Mouse (Mus musculus) lung, adult 2 months (tissue): ENCODE results near the gene Zfp536. TPM values are rescaled to one million over a fixed set of nuclear protein-coding genes. Genes with fewer than 3 reads are reported as not detected.
A peak's percentile ranks its signal among the peaks of the same experiment; 100 is the strongest.

Experiments used
- DNase-seq: peaks from one replicate; pipeline ENCODE4 v3.0.0; 2022
- H3K4me1 ChIP-seq: fragments of 200-500 bp; 2 replicates; pipeline ENCODE4 v1.6.1; 2011; ENCODE audit warnings: low read length; ENCODE audit not compliant: control insufficient read depth, insufficient read depth
- H3K4me3 ChIP-seq: fragments of 200-500 bp; replicated peaks from 2 replicates; pipeline ENCODE3; 2011; ENCODE audit warnings: low read depth, mild to moderate bottlenecking, control low read depth, low read length; ENCODE audit errors: extremely low read depth
- CTCF ChIP-seq: fragments of 200-500 bp; IDR thresholded peaks from 2 replicates; pipeline ENCODE4 v1.5.1; 2011; ENCODE audit warnings: mild to moderate bottlenecking, low read length, control low read depth; ENCODE audit not compliant: insufficient read depth
- POLR2A ChIP-seq: fragments of 200-500 bp; IDR thresholded peaks from 2 replicates; pipeline ENCODE4 v1.6.1; 2011; ENCODE audit warnings: low read depth, mild to moderate bottlenecking, control low read depth, low read length, borderline replicate concordance; ENCODE audit errors: extremely low read depth
- WGBS: fragments of 180-500 bp; shearing (Covaris S2); methylation state at CpG from one replicate; pipeline ENCODE4 v1.1.7; 2018; 5-methylcytosine and 5-hydroxymethylcytosine counted together
- polyA plus RNA-seq: library from polyadenylated mRNA; depleted of rRNA; stranded (reverse); fragments of >200 nt; gene quantifications from 2 replicates; pipeline ENCODE4 v1.2.3, GENCODE M21; 2012

The Zfp536 gene
- polyA plus RNA-seq, 1 experiment: 0.43 TPM

DNA sequence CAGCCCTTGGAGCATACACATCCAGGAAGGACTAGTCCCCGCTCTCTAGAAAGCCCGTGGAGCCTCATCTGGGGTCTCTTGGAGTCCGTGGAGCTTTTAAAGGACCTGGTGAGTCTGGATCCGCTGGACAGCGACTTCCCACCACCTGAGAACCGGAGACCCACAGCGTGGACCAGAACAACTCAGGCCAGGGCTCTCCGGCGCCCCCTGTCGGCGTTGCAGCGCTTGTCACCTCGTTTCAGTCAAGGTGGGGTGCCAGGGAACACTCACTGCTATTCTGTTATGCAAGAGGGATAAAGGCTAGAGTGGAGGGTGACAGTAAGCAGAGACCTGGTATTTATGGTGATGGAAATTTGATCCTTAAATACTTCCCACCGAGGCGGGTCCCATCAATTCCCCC, 2.1 kb upstream of the Zfp536 start:
- DNase-seq: peak; percentile 45
- H3K4me3 ChIP-seq: no peak overlapping the region
- 4% methylated on average over 15 of the region's 15 CpGs for WGBS
- TF ChIP-seq CTCF (peak; percentile 69), POLR2A (no peak)
- no peaks in the 10 kb centered on the region for H3K4me1 ChIP-seq

DNA sequence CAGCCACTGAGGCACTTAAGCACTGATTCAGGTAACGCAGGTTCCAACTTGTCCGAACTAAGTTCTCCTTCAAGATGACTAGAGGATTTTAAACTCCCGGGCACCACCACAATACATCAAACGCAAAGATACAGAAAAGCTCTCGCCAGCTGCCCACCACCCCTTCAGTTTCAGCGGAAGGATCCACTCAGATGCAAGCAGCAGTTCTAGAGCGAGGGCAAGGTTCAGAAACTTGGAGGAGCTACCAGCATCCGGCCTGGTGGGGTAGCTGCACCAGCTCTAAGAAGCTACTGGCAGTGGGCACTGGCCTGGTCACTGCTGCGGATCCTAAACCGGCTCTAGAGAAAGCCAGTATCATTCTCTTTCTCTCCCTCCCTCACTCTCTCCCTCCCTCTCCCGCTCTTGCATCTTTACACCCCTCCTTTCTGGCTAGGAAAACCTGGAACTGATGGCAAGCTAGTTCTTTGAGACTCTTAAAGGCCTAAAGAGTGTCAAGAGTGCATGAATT, 1.1 kb upstream of the Zfp536 start:
- Histone ChIP-seq H3K4me1 (peaks cover 2% of the 10 kb centered on the region; the same call in 1 of the 2 replicates), H3K4me3 (no peak overlapping the region)
- DNase-seq: no peak
- WGBS: 50% methylated on average over 11 of the region's 11 CpGs
- TF ChIP-seq POLR2A (no peak), CTCF (no peak)

DNA sequence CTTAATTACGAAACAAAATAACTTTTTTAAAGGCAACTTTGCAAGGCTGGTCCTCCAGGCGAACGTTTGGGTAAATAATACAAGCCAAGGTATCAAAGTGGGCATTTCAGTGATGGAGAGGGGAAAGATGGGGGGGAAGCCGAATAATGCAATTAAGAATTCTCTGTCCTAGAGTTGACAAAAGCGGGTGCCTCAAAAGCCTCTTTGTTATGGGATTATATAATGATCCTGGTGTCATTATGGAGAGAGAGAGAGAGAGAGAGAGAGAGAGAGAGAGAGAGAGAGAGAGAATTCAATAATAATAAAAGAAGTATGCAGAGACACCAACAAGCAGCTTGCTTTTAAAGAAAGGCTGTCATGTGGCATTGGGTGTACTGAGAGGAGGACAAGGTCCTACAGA, 465 bp upstream of the Zfp536 start:
- WGBS: 35% methylated on average over 5 of the region's 5 CpGs

DNA sequence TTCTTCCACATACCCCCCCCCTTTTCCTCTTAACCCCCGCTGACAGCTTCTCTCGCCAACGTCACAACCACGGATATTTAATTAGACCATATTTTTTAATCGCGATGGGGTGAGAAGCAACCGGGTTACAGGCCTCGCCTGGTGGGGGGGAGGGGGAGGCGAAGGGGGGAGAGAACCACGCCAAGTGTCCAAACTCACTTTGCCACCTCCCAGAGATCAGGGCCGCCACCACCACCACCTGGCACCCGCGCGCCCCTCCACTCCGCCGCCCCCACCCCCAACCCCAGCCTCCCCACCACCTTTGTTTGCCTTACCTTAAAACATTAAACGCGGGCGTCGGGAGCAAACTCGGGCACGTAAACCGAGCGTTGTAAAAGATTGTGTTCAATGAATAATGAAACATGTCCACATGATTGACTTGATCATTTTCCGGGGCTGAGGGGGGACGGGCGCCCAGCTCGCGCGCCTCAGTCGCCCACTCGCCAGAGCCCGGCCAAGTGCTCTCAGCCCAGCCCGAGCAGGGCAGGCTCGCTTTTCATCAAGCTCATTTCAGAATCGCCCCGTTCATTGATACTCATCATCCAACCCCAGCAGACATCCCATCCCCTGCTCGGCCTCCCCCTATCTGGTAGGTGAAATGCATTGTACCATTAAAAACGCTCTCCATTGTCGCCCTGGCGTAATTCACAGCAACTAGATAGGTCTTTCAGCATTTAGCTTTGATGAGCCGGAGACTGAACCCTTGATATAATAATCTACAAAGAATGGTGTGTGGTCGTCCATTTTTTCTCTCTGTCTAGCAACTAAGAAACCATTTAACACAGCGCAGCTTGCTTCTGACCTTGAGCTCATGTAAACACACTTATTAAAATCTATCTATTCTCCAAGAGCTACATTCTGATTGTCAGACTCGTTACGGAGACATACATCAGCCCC, 797 bp downstream of the Zfp536 start:
- no peak overlapping the region for H3K4me3 ChIP-seq
- WGBS: 2% methylated on average over 46 of the region's 46 CpGs
- peaks cover 2% of the 10 kb centered on the region; the same call in 1 of the 2 replicates for H3K4me1 ChIP-seq
- TF ChIP-seq CTCF (no peak), POLR2A (no peak)
- no peak for DNase-seq

More for the DNA sequence above, 465 bp upstream of the Zfp536 start:
- Histone ChIP-seq H3K4me1 (peaks cover 2% of the 10 kb centered on the region; the same call in 1 of the 2 replicates), H3K4me3 (no peak overlapping the region)
- TF ChIP-seq CTCF (no peak), POLR2A (no peak)
- no peak for DNase-seq

DNA sequence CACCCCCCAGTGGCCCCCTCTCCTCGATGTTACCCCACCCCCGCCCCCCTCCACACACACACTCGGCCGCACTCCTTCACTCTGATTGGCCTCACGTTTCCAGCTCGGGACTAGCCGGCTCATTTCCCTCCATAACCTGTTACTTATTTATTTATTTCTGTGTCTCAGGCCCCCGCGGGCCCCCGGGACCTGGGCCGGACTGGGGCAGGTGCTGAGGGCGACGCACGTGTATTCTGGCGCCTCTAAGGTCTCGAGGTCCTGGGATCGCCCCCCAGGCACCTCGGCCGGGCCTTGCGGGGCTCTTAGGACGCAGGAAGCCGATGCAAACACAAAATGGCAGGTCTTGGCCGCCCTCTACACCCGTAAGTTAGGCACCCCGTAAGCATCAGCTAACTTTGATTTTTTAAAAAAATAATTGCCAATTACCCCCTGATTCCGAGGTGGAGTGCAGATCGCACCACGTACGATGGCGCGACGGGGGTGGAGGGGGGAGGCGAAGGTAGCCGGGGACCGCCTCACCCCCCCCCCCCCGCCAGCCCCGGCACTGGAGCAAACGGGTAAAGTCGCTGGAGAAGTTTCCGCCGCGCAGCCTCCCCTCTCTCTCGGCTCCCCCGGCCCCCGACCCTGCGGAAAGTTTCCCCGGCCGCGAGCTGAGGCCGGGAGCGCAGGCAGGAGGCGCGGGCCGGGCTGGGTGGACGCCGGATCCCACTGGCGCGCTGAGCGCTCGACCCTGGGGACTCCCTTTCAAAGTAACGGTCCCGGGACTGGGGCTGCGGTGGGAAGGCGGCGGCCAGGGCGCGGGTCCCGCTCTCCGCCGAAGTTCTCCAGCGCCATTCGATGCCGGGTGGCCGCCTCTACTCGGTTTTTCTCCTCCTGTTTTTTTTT, 1.7 kb downstream of the Zfp536 start:
- under 1% methylated on average over 73 of the region's 75 CpGs for WGBS
- DNase-seq: no peak
- TF ChIP-seq POLR2A: no peak
- no peak for TF ChIP-seq CTCF
- Histone ChIP-seq H3K4me3 (peak overlapping the region; percentile 22), H3K4me1 (peaks cover 2% of the 10 kb centered on the region; the same call in 1 of the 2 replicates)

DNA sequence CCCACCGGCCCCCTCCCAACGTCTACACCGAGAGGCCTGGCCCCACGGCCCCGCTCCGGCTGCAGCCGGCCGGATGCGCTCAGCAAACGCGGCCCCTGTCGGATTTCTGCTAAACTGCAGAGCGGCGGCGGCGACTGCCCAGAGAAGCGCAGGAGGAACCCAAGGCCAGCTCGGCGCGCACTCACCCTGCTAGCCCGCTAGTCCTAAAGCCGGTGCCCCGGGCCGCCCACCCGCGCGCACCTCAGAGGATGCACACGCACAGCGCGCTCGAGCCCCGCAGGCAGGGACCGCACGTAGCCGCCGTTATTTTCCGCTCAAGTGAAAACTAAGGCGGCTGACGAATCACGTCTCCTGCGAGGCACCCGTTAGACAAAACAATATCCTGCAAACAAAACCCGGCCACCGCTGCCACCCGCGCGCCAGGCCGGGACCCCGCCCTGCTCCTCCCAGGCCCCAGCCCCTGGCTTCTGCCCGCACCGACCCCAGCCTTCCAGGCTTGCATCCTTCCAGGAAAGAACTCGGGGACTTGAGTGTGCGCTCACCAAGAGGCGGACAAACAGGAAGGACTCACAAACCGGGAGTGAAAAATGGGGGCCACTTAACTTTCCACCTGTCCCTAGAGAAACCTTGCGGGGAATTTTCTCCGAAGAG, 2.9 kb downstream of the Zfp536 start:
- H3K4me1 ChIP-seq: peaks cover 2% of the 10 kb centered on the region; the same call in 1 of the 2 replicates
- no peak overlapping the region for H3K4me3 ChIP-seq
- WGBS: under 1% methylated on average over 57 of the region's 57 CpGs
- no peak for TF ChIP-seq POLR2A
- no peak for TF ChIP-seq CTCF
- peak; percentile 25 for DNase-seq

DNA sequence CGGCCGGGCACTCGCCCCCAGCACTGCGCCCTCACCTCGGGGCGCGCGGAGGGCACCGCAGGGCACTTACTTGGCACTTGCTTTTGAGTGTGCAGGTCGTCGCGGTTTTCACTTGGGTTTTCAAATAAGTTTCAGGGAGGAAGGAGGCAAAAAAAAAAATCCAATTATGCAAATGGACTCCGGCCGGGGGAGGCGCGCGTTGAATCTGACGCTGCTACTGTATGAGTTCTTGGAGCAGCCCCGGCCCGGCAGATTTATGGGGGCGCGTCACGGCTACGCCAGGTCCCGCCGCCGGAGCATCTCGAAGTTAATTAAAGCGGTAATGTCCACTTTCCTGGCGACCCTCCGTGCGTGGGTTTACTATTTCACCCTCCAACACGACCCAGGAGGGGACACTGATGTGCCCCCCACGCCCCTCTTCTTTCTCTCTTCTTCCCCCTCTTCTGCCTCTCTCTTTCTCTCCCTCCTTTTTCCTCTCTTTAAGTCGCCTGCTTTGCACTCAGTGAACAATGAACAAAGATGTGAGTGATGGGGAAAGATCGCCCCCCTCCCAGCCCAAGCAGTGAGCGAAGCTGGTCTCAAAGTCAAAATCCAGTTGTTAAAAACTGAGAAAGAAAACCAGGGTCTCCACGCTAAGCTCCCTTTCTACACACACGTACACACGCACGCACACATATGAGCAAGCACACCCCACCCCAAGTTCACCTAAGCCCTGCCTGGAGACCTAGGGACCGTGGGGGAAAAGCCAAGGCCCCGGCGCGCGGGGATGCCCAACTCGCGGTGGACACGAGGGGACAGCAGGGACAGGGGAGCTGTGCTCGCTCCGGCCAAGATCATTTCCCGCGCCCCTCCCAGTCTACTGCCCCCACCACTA, 3.7 kb downstream of the Zfp536 start:
- WGBS: 1% methylated on average over 52 of the region's 53 CpGs
- DNase-seq: no peak

DNA sequence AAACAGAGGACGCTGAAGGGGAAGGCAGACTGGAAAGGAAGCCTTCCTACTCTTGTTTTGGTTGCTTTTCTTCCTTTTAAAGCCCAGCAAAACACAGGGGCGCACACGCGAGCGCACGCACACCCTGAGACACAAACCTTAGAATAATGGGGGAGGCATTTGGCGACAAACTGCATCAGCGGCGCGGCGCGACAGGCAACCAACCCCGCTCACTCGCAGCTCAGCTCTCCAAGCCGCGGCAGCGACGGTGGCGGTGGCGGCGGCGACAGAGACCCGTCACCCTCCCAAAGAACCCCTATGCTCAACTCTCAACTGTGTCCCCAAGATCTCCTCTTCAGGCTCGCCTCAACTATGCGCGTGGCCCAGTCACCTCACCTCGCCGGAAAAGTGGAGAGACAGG, 4.4 kb downstream of the Zfp536 start:
- DNase-seq: no peak
- peaks cover 2% of the 10 kb centered on the region; the same call in 1 of the 2 replicates for H3K4me1 ChIP-seq
- WGBS: 2% methylated on average over 28 of the region's 28 CpGs
- TF ChIP-seq POLR2A (no peak), CTCF (no peak)
- H3K4me3 ChIP-seq: no peak overlapping the region

More for the DNA sequence above, 3.7 kb downstream of the Zfp536 start:
- peaks cover 2% of the 10 kb centered on the region; the same call in 1 of the 2 replicates for H3K4me1 ChIP-seq
- TF ChIP-seq CTCF (no peak), POLR2A (no peak)
- H3K4me3 ChIP-seq: no peak overlapping the region
